Mouse (Mus musculus): ENCODE data around the gene S100a4.

GRCm38 (mm10) chr3:90653717-90654116 is 50.1 kb downstream of the S100a4 start, which contains the start of gene S100a7a:
- no peak for TF ChIP-seq POLR2A (IDR thresholded peaks at IDR 0.05; ENCODE audit: control insufficient read depth, low read depth, low read length)
- TF ChIP-seq CTCF (IDR thresholded peaks at IDR 0.05; ENCODE audit: control insufficient read depth, insufficient read depth, insufficient replicate concordance, low read depth, low read length), result no peak

Measured in testis, adult 2 months (tissue).